Mouse (Mus musculus): ENCODE measurements around the gene Fubp1. TPM values are rescaled to one million over a fixed set of nuclear protein-coding genes. Genes with fewer than 3 reads are reported as not detected.
A peak's percentile ranks its signal among the peaks of the same experiment; 100 is the strongest.

Fubp1 gene
- polyA plus RNA-seq, 1 experiment from 2014 or later = 232 TPM

- 92% methylated on average over 10 of the region's 10 CpGs for WGBS
- H3K9me3 ChIP-seq = no peaks in the 10 kb centered on the region
- no peak for ATAC-seq (replicated peaks)
- no peak overlapping the region for H3K4me3 ChIP-seq
- no peak overlapping the region for H3K9ac ChIP-seq
- H3K4me1 ChIP-seq = peaks cover 6% of the 10 kb centered on the region; the same call in 1 of the 2 replicates
- no peak overlapping the region for H3K27ac ChIP-seq
- peaks cover 3% of the 10 kb centered on the region; the same call in 1 of the 2 replicates for H3K36me3 ChIP-seq (replicated peaks)
- 0 out of 2 replicates have a peak, but pooled peaks cover 16% of the 10 kb centered on the region for H3K27me3 ChIP-seq (replicated peaks)
- no peak overlapping the region for H3K4me2 ChIP-seq
These were observed 61.0 kb downstream of the Fubp1 start for GRCm38 (mm10) chr3:152271071-152271710.

GRCm38 (mm10) chr3:152271876-152272275 is 61.7 kb downstream of the Fubp1 start:
- Histone ChIP-seq H3K4me1 (no peaks in the 10 kb centered on the region), H3K27ac (no peak overlapping the region)

GRCm38 (mm10) chr3:152272974-152273685 is 62.9 kb downstream of the Fubp1 start:
- Histone ChIP-seq H3K27me3 (replicated peaks) (0 out of 2 replicates have a peak, but pooled peaks cover 3% of the 10 kb centered on the region), H3K36me3 (replicated peaks) (peaks cover 5% of the 10 kb centered on the region; the same call in 1 of the 2 replicates), H3K27ac (no peak overlapping the region), H3K4me1 (no peaks in the 10 kb centered on the region), H3K9me3 (no peaks in the 10 kb centered on the region), H3K9ac (no peak overlapping the region), H3K4me3 (no peak overlapping the region), H3K4me2 (no peak overlapping the region)
- ATAC-seq (replicated peaks) = peak; percentile 33; the same call in 1 of the 2 replicates
- 68% methylated on average over 20 of the region's 20 CpGs for WGBS

More at GRCm38 (mm10) chr3:152271876-152272275, 61.7 kb downstream of the Fubp1 start:
- Histone ChIP-seq H3K36me3 (replicated peaks) (peaks cover 3% of the 10 kb centered on the region; the same call in 1 of the 2 replicates), H3K4me2 (no peak overlapping the region), H3K4me3 (no peak overlapping the region), H3K9ac (no peak overlapping the region), H3K27me3 (replicated peaks) (0 out of 2 replicates have a peak, but pooled peaks cover 10% of the 10 kb centered on the region), H3K9me3 (no peaks in the 10 kb centered on the region)
- no peak; the same call in 1 of the 2 replicates for ATAC-seq (replicated peaks)
- 82% methylated on average over 6 of the region's 6 CpGs for WGBS

GRCm38 (mm10) chr3:152275008-152275407 is 64.8 kb downstream of the Fubp1 start:
- Histone ChIP-seq H3K36me3 (replicated peaks) (peaks cover 5% of the 10 kb centered on the region; the same call in 1 of the 2 replicates), H3K9ac (no peak overlapping the region), H3K27ac (no peak overlapping the region), H3K4me1 (no peaks in the 10 kb centered on the region), H3K4me3 (no peak overlapping the region), H3K9me3 (no peaks in the 10 kb centered on the region), H3K27me3 (replicated peaks) (no peaks in the 10 kb centered on the region), H3K4me2 (no peak overlapping the region)
- 77% methylated on average over 8 of the region's 8 CpGs for WGBS
- no peak for ATAC-seq (replicated peaks)

- peaks cover 9% of the 10 kb centered on the region; the same call in 1 of the 2 replicates for H3K36me3 ChIP-seq (replicated peaks)
- 98% methylated on average over 3 of the region's 3 CpGs for WGBS
- H3K9me3 ChIP-seq = no peaks in the 10 kb centered on the region
- no peak overlapping the region for H3K9ac ChIP-seq
- no peak overlapping the region for H3K4me3 ChIP-seq
- H3K4me2 ChIP-seq = no peak overlapping the region
- H3K27me3 ChIP-seq (replicated peaks) = no peaks in the 10 kb centered on the region
- no peak for ATAC-seq (replicated peaks)
- H3K27ac ChIP-seq = no peak overlapping the region
- H3K4me1 ChIP-seq = no peaks in the 10 kb centered on the region
These were observed 66.7 kb downstream of the Fubp1 start for GRCm38 (mm10) chr3:152276935-152277334.

GRCm38 (mm10) chr3:152277912-152278311 is 67.7 kb downstream of the Fubp1 start:
- ATAC-seq (replicated peaks) = no peak

GRCm38 (mm10) chr3:152278431-152278830 is 68.2 kb downstream of the Fubp1 start:
- H3K4me2 ChIP-seq = no peak overlapping the region
- no peaks in the 10 kb centered on the region for H3K4me1 ChIP-seq
- H3K36me3 ChIP-seq (replicated peaks) = peaks cover 21% of the 10 kb centered on the region; the same call in 1 of the 2 replicates
- no peaks in the 10 kb centered on the region for H3K9me3 ChIP-seq
- H3K27ac ChIP-seq = no peak overlapping the region
- H3K27me3 ChIP-seq (replicated peaks) = no peaks in the 10 kb centered on the region
- no peak for ATAC-seq (replicated peaks)
- H3K9ac ChIP-seq = no peak overlapping the region
- WGBS = 80% methylated on average over 2 of the region's 2 CpGs
- no peak overlapping the region for H3K4me3 ChIP-seq

More at GRCm38 (mm10) chr3:152277912-152278311, 67.7 kb downstream of the Fubp1 start:
- Histone ChIP-seq H3K4me1 (no peaks in the 10 kb centered on the region), H3K4me2 (no peak overlapping the region), H3K9me3 (no peaks in the 10 kb centered on the region), H3K27ac (no peak overlapping the region), H3K9ac (no peak overlapping the region), H3K4me3 (no peak overlapping the region), H3K27me3 (replicated peaks) (no peaks in the 10 kb centered on the region), H3K36me3 (replicated peaks) (peaks cover 18% of the 10 kb centered on the region; the same call in 1 of the 2 replicates)
- 98% methylated on average over 2 of the region's 2 CpGs for WGBS

GRCm38 (mm10) chr3:152282126-152282525 is 71.9 kb downstream of the Fubp1 start:
- Histone ChIP-seq H3K4me3 (no peak overlapping the region), H3K9ac (no peak overlapping the region), H3K27me3 (replicated peaks) (no peaks in the 10 kb centered on the region), H3K4me1 (no peaks in the 10 kb centered on the region), H3K36me3 (replicated peaks) (peaks cover 41% of the 10 kb centered on the region; the same call in 1 of the 2 replicates), H3K4me2 (no peak overlapping the region), H3K27ac (no peak overlapping the region), H3K9me3 (no peaks in the 10 kb centered on the region)
- ATAC-seq (replicated peaks) = no peak
- 50% methylated on average over 3 of the region's 3 CpGs for WGBS

GRCm38 (mm10) chr3:152284306-152284705 is 74.1 kb downstream of the Fubp1 start:
- Histone ChIP-seq H3K9ac (no peak overlapping the region), H3K9me3 (no peaks in the 10 kb centered on the region), H3K4me2 (no peak overlapping the region), H3K27ac (no peak overlapping the region), H3K27me3 (replicated peaks) (no peaks in the 10 kb centered on the region), H3K4me3 (no peak overlapping the region), H3K4me1 (no peaks in the 10 kb centered on the region), H3K36me3 (replicated peaks) (peaks cover 47% of the 10 kb centered on the region; the same call in 1 of the 2 replicates)
- WGBS = 100% methylated on average over 1 of the region's 1 CpGs
- no peak for ATAC-seq (replicated peaks)

- Histone ChIP-seq H3K27ac (no peak overlapping the region), H3K4me1 (no peaks in the 10 kb centered on the region), H3K27me3 (replicated peaks) (no peaks in the 10 kb centered on the region), H3K36me3 (replicated peaks) (peaks cover 47% of the 10 kb centered on the region; the same call in 1 of the 2 replicates), H3K9ac (no peak overlapping the region), H3K4me3 (no peak overlapping the region), H3K4me2 (no peak overlapping the region), H3K9me3 (no peaks in the 10 kb centered on the region)
- WGBS = 95% methylated on average over 5 of the region's 5 CpGs
- no peak for ATAC-seq (replicated peaks)
These were observed 74.5 kb downstream of the Fubp1 start for GRCm38 (mm10) chr3:152284759-152285158.
